Comparison of ENCODE assay signal across 14 mouse cellular contexts in the genomic region with DNA sequence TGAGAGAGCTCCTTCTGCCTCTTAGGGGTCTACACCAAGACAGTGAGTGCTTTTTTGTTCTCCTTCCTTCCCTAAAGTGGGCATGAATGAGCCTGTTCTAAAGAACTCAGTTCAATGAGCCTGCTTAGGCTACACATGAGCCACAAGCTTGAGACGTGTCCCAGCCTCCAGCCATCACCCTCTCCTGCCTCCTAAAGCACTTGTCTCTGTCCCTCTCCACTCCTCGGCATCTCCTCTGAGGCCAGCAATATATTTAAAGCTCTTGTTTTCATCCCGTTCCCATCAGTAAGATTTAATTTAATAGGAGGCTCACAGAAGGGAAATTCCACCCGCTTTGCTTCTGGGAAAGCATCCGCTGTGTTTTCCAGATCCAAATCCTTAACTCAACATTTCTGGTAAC.
DNase-seq lines count a peak whose midpoint lies in the region; ATAC-seq lines count a peak whose summit lies in the region.
"Had no signal": no experiment of that assay in that cellular context is flagged by ENCODE, and none has a peak within 500 bp of the region (broad histone marks: within the 10 kb centered on the region; RNA-seq: fewer than 3 reads in every experiment).

No protein-coding gene starts in this region.

- H3K9me3 ChIP-seq in hindbrain, embryonic 14.5 days (ENCODE audit: control insufficient read depth, low read length) = no peaks in the 10 kb centered on the region
- H3K9me3 ChIP-seq: embryonic facial prominence, embryonic 15.5 days; liver, embryonic 12.5 days; midbrain, embryonic 15.5 days; neural tube, embryonic 15.5 days had no signal

- no peaks in the 10 kb centered on the region for H3K36me3 ChIP-seq in hindbrain, embryonic 14.5 days (replicated peaks; ENCODE audit: control insufficient read depth, insufficient read depth)
- H3K36me3 ChIP-seq: embryonic facial prominence, embryonic 15.5 days; midbrain, embryonic 15.5 days; neural tube, embryonic 15.5 days had no signal

- peaks cover 19% of the 10 kb centered on the region for H3K4me1 ChIP-seq in brown adipose tissue, adult 24 weeks (ENCODE audit: control insufficient read depth, insufficient read depth, insufficient read length, low read length)
- H3K4me1 ChIP-seq in hindbrain, embryonic 14.5 days (replicated peaks; ENCODE audit: control insufficient read depth, insufficient read depth, low read length) = no peaks in the 10 kb centered on the region

- WGBS in hindbrain, embryonic 14.5 days = 80% methylated on average over 5 of the region's 5 CpGs

- peak overlapping the region; percentile 98 for H3K27ac ChIP-seq in brown adipose tissue, adult 24 weeks (replicated peaks; ENCODE audit: low read depth, low read length)
- H3K27ac ChIP-seq in hindbrain, embryonic 14.5 days = no peak overlapping the region
- H3K27ac ChIP-seq: kidney, postnatal 0 days; liver, embryonic 12.5 days; midbrain, embryonic 15.5 days; neural tube, embryonic 15.5 days had no signal

- H3K4me3 ChIP-seq in brown adipose tissue, adult 24 weeks (ENCODE audit: insufficient read depth, low read depth, low read length) = no peak overlapping the region
- no peak overlapping the region for H3K4me3 ChIP-seq in hindbrain, embryonic 14.5 days (replicated peaks; ENCODE audit: low read length)
- H3K4me3 ChIP-seq: embryonic facial prominence, embryonic 15.5 days; liver, embryonic 12.5 days; midbrain, embryonic 15.5 days; myocyte; neural tube, embryonic 15.5 days had no signal

- intact Hi-C loops in heart, postnatal 14 days (cut with DNase I) = loop anchor here (1.0 to 2.0 kb wide), 2 partner anchors 151 to 244 kb away; a partner anchor contains a TSS

- H3K27me3 ChIP-seq in hindbrain, embryonic 14.5 days (ENCODE audit: control insufficient read depth, insufficient read depth, low read length) = no peaks in the 10 kb centered on the region
- H3K27me3 ChIP-seq: embryonic facial prominence, embryonic 15.5 days; liver, embryonic 12.5 days; midbrain, embryonic 15.5 days; neural tube, embryonic 15.5 days had no signal

- DNase-seq in heart, adult 8-10 months (ENCODE audit: low spot score) = peak; percentile 41
- DNase-seq in heart, postnatal 14 days = no peak
- peak; percentile 12 to 54 for DNase-seq in spleen, postnatal 4 days (ENCODE audit: low spot score in 2 of 2)
- no peak for DNase-seq in spleen, postnatal 14 days (ENCODE audit: low spot score in 2 of 2)
- peak; percentile 17 for DNase-seq in MN1 (ENCODE audit: low spot score)
- no peak for DNase-seq in hindbrain, embryonic 14.5 days (ENCODE audit: low spot score)

- ATAC-seq in hindbrain, embryonic 14.5 days (ENCODE audit: low FRiP score) = no peak

- H3K9ac ChIP-seq in hindbrain, embryonic 14.5 days = no peak overlapping the region
- H3K9ac ChIP-seq: embryonic facial prominence, embryonic 15.5 days; liver, embryonic 12.5 days; lung, embryonic 14.5 days; midbrain, embryonic 15.5 days; neural tube, embryonic 15.5 days had no signal

- no peak overlapping the region for H3K4me2 ChIP-seq in hindbrain, embryonic 14.5 days (replicated peaks)
- H3K4me2 ChIP-seq: embryonic facial prominence, embryonic 15.5 days; liver, embryonic 12.5 days; lung, embryonic 14.5 days; midbrain, embryonic 15.5 days; neural tube, embryonic 15.5 days had no signal

Comparison
In these comparisons a context has a peak if more than half of its experiments do, and no peak if none do; other contexts are left out.
1. DNase-seq: peak in heart, adult 8-10 months (single experiment), spleen, postnatal 4 days (2 of 2) and MN1 (single experiment); none in heart, postnatal 14 days (0 of 2), spleen, postnatal 14 days (0 of 2) and hindbrain, embryonic 14.5 days (single experiment).